Mouse (Mus musculus) CD8-positive naive resting alpha-beta T cell, adult 2 months (primary cell): Measurements from ENCODE around the gene Fstl5.

Source experiments
- DNase-seq, 2 experiments: peaks; one replicate each; pipeline ENCODE4 v3.0.0; 2022; ENCODE audit warnings: low read depth in 2 of 2, low spot score in 2 of 2

The Fstl5 gene

GRCm38 (mm10) chr3:76074060-76074707, at the start of gene Fstl5:
Gene Fstl5 (plus strand): TSS chr3:76074270.
- no peak for DNase-seq

DNA sequence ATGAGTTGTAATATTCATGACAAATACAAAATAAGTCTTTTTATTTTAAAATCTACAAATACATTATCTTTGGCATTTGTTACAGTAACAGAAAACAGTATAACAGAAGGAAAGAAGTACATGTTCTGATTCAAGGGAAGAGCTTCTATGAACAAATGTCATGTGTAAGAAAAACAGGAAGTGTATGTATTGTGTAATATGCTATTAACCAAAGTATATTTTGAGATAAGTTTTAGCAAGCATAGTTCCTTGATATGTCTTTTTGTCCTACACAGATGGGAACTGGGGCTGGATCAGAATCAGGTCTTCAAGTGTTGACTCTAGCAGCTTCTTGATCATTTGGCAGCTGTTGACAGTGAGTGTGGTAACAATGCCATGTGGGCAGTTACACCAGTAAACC, 48.5 kb upstream of the Fstl5 start:
- no peak for DNase-seq

DNA sequence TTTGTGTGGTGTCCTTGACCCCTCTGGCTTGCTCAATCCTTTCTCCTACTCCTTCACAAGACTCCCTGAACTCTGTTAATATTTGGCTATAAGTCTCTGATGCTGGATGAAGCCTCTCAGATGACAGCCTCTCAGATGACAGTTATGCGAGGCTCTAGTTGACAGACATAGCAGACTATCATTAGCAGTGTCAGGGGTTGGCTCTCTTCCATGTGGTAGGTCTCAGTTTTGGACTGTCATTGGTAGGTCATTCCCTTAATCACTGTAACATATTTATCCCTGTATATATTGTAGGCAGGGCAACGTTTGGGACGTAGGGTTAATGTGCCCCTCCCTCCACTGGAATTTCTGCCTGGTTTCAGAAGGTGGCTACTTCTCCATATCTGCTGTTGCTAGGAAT, 22.9 kb upstream of the Fstl5 start:
- DNase-seq, result no peak

DNA sequence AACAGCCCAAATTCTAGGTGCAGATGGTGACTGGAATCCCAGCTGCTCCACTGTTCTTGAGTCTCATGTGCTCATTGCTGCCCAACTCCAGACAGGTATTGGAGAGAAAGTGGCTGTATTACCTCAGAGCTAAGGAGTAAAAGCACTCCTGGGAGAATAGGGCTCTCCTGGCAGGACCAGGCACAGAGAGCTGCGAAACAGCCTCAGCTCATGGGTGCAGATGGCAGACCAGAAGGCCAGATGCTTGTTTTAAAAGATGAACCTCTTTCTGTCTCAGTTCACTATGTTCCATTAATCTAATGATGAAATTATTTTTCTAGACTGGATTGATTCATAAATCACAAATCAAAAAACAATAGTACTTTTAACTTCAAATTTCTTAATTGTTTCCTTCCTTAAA, 12.1 kb upstream of the Fstl5 start:
- no peak for DNase-seq

DNA sequence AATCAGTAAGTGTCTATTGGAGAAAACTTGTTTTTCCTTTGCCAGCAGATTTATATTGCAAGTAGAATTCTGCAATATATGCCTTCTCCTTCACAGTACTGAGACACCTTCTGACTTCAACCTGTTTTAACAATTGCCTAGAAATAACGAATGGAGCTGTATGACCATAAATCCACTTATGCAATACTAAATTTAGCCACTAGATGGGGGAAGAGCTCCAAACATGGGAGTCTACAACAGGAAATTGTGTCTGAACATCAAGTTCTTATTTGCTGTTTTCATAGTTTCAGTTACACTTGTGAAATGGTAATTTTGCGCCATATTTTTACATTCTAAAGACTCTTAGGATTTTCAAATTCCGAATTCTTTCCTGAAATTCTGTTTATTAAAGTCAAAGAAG, 6.2 kb upstream of the Fstl5 start:
- DNase-seq, result peak in 1 of 2 experiments; percentile 52

GRCm38 (mm10) chr3:76072826-76073225, 1.2 kb upstream of the Fstl5 start:
- no peak for DNase-seq

DNA sequence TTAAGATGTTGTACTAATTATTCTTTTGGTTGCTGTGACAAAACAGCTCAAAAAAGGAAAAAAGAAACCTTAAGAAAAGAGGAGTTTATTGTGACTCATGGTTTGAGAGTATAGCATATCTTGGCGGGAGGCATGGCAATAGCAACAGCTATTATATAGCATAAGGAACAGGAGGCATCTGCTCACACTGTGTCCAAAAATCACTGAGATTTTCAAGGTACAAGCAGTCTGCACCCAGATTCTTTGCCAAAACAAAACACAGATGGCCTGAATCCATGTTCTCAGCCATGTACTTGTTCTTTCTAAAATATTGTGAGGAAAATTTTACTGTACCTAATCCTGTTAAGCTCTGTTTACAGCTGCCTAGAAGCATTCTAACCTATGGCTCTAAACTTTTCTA, 66.4 kb downstream of the Fstl5 start:
- DNase-seq, result no peak

DNA sequence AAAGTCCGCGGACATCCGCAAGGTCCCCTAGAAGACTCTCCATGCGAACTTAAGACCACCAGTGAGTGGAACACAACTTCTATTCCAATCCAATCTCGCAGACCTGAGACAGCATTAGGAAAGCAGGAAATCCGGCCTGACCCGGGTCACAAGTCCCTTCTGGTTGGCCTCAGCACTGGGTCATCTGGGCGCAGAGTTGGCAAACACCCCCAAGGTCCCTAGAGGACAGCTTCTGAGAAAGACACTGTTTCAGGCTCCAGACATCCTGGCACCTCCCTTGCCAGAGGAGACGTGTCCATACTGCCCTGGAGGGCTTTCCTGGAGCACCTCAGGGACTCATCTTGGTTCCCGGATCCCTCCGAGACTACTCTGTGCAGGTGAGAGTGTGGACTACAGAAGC, 73.8 kb downstream of the Fstl5 start:
- DNase-seq, result no peak

- DNase-seq, result no peak
These were observed 164.8 kb downstream of the Fstl5 start for GRCm38 (mm10) chr3:76238834-76239233.

- no peak for DNase-seq
These were observed 177.3 kb downstream of the Fstl5 start for GRCm38 (mm10) chr3:76251385-76251784.

- no peak for DNase-seq
These were observed 218.9 kb downstream of the Fstl5 start for GRCm38 (mm10) chr3:76292993-76293392.

GRCm38 (mm10) chr3:76294394-76294793, 220.3 kb downstream of the Fstl5 start:
- DNase-seq, result no peak

- DNase-seq, result no peak
These were observed 227.1 kb downstream of the Fstl5 start for GRCm38 (mm10) chr3:76301026-76301773.

DNA sequence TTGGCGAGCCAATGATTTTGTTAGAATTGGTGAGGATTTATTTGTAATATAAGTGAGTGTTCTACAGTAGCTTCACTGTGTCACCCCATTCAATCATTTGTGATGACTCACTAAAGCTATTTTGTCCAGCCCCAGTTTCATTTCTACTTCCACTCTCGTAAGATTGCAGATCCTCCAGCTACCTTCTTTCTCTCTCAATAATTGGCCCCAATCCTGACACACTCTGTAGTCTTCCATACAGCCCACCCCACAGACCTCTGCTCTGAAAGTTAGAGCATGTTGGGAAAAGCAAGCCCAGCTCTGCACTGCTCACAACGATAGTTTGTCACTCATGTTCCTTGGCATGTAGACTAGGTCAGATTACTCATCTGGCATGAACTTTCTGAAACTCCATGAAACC, 242.9 kb downstream of the Fstl5 start:
- DNase-seq, result no peak

GRCm38 (mm10) chr3:76319531-76319930, 245.5 kb downstream of the Fstl5 start:
- no peak for DNase-seq

DNA sequence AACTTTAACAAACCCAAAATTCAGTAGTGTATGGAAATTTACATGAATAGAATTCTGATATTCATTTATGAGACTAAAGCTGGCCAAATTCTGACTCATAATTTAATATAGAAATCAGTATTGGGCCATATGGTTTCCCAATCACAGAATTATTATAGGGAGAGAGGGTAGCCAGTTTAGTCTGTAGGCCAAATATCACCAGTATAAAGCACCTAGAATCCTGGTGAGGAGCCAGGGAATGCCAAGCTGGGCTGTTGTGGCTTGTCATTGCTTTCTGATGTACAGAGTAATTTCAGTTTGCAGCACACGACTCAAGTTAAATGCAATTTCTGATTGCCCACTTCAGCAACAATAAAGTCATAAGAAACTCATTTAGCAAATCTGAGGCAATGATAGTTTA, 248.4 kb downstream of the Fstl5 start:
- no peak for DNase-seq

- DNase-seq, result no peak
These were observed 262.9 kb downstream of the Fstl5 start for GRCm38 (mm10) chr3:76336922-76337321.

- no peak for DNase-seq
These were observed 292.9 kb downstream of the Fstl5 start for GRCm38 (mm10) chr3:76367000-76367399.

GRCm38 (mm10) chr3:76369910-76370309, 295.8 kb downstream of the Fstl5 start:
- no peak for DNase-seq

- no peak for DNase-seq
These were observed 354.8 kb downstream of the Fstl5 start for GRCm38 (mm10) chr3:76428775-76429372.

DNA sequence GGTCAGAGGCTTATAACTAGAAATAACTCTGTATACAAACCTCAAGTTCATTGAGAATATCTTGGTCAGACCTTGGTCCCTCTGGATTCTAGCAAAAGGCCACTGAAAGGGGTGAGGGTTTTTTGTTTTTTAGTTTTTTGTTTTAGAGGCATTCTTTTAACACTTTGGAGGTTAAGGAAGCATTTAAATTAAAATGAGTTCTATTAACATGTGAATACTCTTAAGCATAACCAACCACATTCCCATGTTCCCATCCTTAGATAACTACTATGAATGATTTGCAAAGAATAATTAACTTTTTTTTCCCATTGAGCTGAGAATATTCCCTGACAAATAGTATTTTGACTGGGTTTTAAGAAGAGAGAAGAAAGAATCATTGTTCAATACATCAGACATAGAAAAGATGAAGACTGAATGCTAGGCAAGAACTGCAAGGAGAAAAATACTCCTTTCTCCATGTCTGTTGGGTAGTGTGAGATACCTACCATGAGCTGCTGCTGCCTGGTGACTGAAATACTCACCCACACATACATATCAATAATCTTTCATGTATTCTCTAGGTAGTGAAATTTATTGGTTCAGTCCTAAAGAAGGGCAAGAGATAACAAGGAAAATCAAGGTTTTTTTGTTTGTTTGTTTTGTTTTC, 393.3 kb downstream of the Fstl5 start:
- DNase-seq, result no peak

- DNase-seq, result no peak
These were observed 394.1 kb downstream of the Fstl5 start for GRCm38 (mm10) chr3:76468147-76468546.
